Mouse (Mus musculus) gastrocnemius, postnatal 10 days (tissue): ENCODE data around the gene Cadps2. TPM values are rescaled to one million over a fixed set of nuclear protein-coding genes. Genes with fewer than 3 reads are reported as not detected.

Experiments used
- DNase-seq: peaks from one replicate; pipeline ENCODE4 v3.0.0; 2021; ENCODE audit warnings: mixed read lengths
- total RNA-seq, 2 experiments: library from RNA; stranded (reverse); gene quantifications; 2 replicates each; pipeline ENCODE4 v1.2.3; 2021

Gene Cadps2
- total RNA-seq, 2 experiments from 2014 or later, result 0.93 to 1.3 TPM

DNA sequence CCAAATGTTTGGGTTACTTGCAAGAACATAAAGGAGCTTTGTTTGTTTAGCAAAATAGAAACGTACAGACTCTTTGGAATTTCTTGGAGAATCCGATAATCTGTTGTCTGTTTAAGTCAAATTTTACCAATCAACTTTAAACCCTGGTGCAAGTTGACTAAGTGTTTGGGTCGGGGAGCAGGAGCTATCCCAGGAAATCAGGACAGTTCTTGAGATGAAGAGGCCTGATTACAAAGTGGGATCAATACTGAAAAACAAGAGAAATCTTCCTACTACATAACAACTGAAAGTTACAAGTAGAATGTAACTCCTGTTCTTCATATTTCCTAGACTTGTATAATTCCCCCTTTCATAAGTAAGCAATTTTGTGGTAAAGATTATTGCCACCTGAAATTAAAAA is 587.8 kb downstream of the Cadps2 start:
- DNase-seq, result no peak

GRCm38 (mm10) chr6:23250288-23250955 is 588.8 kb downstream of the Cadps2 start:
- DNase-seq, result no peak

- no peak for DNase-seq
Observed at GRCm38 (mm10) chr6:23249616-23250287, 589.5 kb downstream of the Cadps2 start.

DNA sequence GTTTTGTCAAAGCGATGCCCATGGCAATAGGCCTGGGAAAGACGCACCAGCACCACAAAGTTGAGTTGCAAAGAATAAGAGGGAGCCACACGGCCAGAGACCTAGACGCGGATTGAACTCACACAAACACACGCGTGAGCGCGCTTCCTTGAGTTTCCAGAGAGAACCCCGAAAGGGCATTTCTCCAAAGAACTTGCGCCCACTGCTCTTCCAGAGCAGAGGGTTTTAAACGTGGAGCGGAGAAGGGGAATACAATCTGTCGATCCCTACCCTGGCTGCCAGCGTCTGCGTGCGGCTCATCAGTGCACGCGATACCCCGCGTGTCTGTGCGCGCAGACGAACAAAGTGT is 590.2 kb downstream of the Cadps2 start:
- no peak for DNase-seq

DNA sequence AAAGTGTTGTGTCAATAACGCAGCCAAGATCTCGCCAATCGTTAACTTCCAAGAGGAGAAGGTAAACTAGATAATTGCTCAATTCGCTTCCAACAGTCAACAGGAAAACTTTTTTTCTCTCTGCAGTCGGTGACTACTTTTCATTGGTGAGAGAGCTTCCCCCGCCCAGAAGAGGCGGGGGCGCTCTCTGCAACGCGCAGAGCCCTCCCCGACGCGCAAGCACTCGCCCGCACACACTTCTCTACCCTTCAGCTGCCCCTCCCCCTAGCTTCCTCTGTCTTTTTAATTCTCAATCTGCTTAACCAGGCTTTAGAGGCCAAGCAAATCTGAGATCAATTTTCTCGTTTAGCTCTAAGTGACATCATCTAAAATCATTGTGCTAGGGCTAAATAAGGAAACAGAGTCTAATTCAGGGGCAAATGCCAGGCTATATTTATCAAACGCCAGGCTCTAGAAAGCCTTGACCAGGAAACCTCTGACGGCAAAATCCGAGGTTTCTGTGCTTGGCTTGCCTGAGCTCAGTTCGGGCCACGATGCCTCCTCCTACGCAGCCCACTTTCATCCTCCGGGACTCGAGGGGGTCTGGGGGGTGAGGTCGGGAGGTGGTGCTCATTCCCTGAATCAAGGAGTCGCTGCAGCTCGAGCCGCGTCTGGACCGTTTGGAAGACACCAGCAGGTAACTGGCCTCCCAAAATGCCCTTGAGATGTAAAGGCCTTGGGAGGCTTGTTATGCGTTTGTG is 590.7 kb downstream of the Cadps2 start, which contains the start of gene Fezf1:
Gene Fezf1, minus strand, starts transcription at position 50 of the 740 bp plus-strand sequence.
- DNase-seq, result no peak

GRCm38 (mm10) chr6:23247512-23248312 is 591.5 kb downstream of the Cadps2 start:
- no peak for DNase-seq

GRCm38 (mm10) chr6:23246790-23247511 is 592.3 kb downstream of the Cadps2 start:
- DNase-seq, result no peak

DNA sequence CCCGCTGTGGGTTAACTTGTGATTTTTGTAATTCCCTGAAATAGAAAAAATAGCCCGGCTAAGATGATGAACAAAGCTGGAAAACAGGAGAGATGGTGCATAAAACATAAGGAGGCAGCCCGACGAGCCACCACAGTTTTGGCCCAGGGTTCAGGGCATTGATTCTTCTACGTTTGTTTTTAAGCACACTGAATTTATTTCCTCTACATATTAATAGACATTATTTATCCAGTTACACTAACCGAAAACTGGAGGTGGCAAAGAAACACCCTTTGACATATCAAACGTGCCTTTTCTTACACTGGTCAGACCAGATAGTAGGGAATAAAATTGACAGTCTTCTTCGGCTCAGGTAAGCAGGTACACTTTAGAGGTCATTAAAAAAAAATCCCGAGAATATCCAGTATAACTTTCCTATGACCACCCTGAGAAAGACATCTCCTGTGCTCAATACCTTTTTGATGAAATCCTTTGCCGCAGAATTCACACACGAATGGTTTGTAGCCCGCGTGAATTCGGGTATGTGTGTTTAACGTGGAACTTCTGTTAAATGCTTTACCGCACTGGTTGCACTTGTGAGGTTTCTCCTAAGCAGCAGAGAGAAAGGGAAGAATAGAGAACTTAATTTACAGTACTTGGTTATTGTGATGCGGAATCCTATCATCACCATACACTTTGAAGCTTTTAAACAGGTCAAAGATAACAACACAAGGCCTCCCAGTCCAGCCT is 593.0 kb downstream of the Cadps2 start:
- DNase-seq, result no peak

DNA sequence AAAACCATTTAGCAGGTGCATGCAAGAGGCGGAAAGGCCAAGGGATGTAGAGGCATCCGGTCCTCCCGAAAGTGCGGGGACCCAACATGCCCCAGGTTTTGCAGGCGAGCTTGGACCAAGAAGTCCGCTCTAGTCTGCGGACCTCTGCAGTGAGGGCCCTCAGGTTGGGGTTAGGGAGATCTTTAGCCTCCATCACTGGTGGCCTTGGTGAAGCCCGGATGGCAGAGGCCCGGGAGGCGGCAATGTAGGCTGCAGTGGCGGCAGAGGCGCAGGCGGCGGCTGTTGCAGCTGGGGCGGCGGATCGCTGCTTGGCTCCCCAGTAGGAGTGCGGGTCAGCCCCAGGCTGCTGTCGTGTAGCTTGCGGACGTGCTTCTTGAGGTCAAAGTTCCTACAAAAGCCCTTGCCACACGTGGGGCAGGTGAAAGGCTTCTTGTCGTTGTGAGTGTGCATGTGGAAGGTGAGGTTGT is 593.6 kb downstream of the Cadps2 start:
- DNase-seq, result no peak

DNA sequence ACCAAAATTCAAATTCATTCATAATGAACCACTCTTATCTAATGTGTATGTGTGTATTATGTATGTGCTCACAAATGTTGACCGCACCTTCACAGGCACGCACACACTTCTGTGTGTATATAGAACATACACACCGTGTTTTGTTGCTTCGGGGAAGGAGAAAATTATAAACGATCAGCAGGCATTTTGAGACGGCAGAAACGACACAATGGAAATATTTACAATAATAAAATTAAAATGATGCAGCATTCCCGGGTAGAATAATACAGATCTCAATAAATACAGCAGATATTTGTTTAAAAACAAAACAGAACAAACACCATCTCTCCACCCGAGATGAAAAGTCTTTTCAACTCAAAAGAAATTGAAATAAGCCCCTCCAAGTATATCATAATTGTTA is 594.1 kb downstream of the Cadps2 start:
- DNase-seq, result no peak

GRCm38 (mm10) chr6:23243821-23244760 is 595.1 kb downstream of the Cadps2 start:
- no peak for DNase-seq

Other genes with a start within 250 kb of the Cadps2 start
- gene Rnf133, start 189.1 kb downstream of the Cadps2 start, total RNA-seq, result under 1 TPM in 1 of 2 experiments, not detected in 1; 0.20 TPM
- not detected for gene Rnf148, start 184.3 kb downstream of the Cadps2 start, total RNA-seq
- gene Tas2r118, start 130.6 kb upstream of the Cadps2 start, total RNA-seq, result not detected